Comparison of ENCODE assay signal across 7 mouse cellular contexts in genomic region chr15:82379511-82379870, GRCm38 (mm10). TPM values are rescaled to one million over a fixed set of nuclear protein-coding genes. Genes with fewer than 3 reads are reported as not detected.
A peak's percentile ranks its signal among the peaks of the same experiment; 100 is the strongest.
DNase-seq lines count a peak whose midpoint lies in the region; ATAC-seq and TF ChIP-seq lines count a peak whose summit lies in the region.

No protein-coding gene starts in this region.

- H3K4me1 ChIP-seq in testis, adult 2 months (ENCODE audit: control insufficient read depth, insufficient read depth, low read length), result peaks cover 13% of the 10 kb centered on the region
- H3K4me1 ChIP-seq in heart, postnatal 0 days (ENCODE audit: control insufficient read depth, insufficient read depth), result peaks cover 35% of the 10 kb centered on the region
- H3K4me1 ChIP-seq in liver, postnatal 0 days (ENCODE audit: insufficient read depth), result 0 out of 2 replicates have a peak, but pooled peaks cover 7% of the 10 kb centered on the region

- H3K9ac ChIP-seq in heart, postnatal 0 days (replicated peaks; ENCODE audit: low read depth, low read length), result peak overlapping the region; percentile 57
- H3K9ac ChIP-seq in liver, postnatal 0 days (replicated peaks), result peak overlapping the region; percentile 71

- no peak for DNase-seq in testis, postnatal 14 days (ENCODE audit: low spot score)
- no peak for DNase-seq in heart, postnatal 0 days (ENCODE audit: low spot score)
- DNase-seq in liver, postnatal 0 days, result peak; percentile 67
- DNase-seq in frontal cortex, adult 2 months (ENCODE audit: extremely low spot score in 1 of 2, low spot score in 1 of 2), result no peak
- DNase-seq in thymus, postnatal 10 days (ENCODE audit: low spot score in 2 of 2), result no peak
- no peak for DNase-seq in cerebellum, adult 11-12 months

- no peak for TF ChIP-seq POLR2A in testis, adult 2 months (IDR thresholded peaks at IDR 0.05; ENCODE audit: control insufficient read depth, low read depth, low read length)

- peak overlapping the region; percentile 80 for H3K4me2 ChIP-seq in heart, postnatal 0 days (ENCODE audit: low read depth, low read length)
- peak overlapping the region; percentile 67 for H3K4me2 ChIP-seq in liver, postnatal 0 days (ENCODE audit: low read depth, low read length)

- WGBS in heart, postnatal 0 days, result 25% methylated on average over 7 of the region's 7 CpGs
- 21% methylated on average over 7 of the region's 7 CpGs for WGBS in liver, postnatal 0 days (ENCODE audit: insufficient replicate concordance)

- no peak; the same call in 1 of the 2 replicates for ATAC-seq in heart, postnatal 0 days (ENCODE audit: insufficient read depth, low read depth)
- peak; percentile 87 for ATAC-seq in liver, postnatal 0 days

- no peak for TF ChIP-seq CTCF in testis, adult 2 months (IDR thresholded peaks at IDR 0.05; ENCODE audit: control insufficient read depth, insufficient read depth, insufficient replicate concordance, low read depth, low read length)
- no peak for TF ChIP-seq CTCF in heart, postnatal 0 days (IDR thresholded peaks at IDR 0.05; ENCODE audit: low read depth)
- TF ChIP-seq CTCF in liver, postnatal 0 days (IDR thresholded peaks at IDR 0.05; ENCODE audit: low read depth), result no peak

- peak overlapping the region; percentile 67 for H3K4me3 ChIP-seq in testis, adult 2 months (ENCODE audit: control insufficient read depth, low read depth, low read length)
- peak overlapping the region; percentile 58 for H3K4me3 ChIP-seq in heart, postnatal 0 days (ENCODE audit: low read depth, low read length)
- peak overlapping the region; percentile 44 for H3K4me3 ChIP-seq in liver, postnatal 0 days (ENCODE audit: low read depth, low read length)

- H3K27me3 ChIP-seq in testis, adult 2 months (ENCODE audit: control insufficient read depth, insufficient read depth, low read length), result no peaks in the 10 kb centered on the region
- no peaks in the 10 kb centered on the region for H3K27me3 ChIP-seq in heart, postnatal 0 days (ENCODE audit: control insufficient read depth, insufficient read depth, low read length)
- H3K27me3 ChIP-seq in liver, postnatal 0 days (ENCODE audit: insufficient read depth, low read length), result no peaks in the 10 kb centered on the region

- no peaks in the 10 kb centered on the region for H3K36me3 ChIP-seq in testis, adult 2 months (ENCODE audit: control insufficient read depth, insufficient read depth, low read length)
- H3K36me3 ChIP-seq in heart, postnatal 0 days (replicated peaks; ENCODE audit: control insufficient read depth, insufficient read depth, low read length), result peaks cover 8% of the 10 kb centered on the region; the same call in 1 of the 2 replicates
- 0 out of 2 replicates have a peak, but pooled peaks cover 1% of the 10 kb centered on the region for H3K36me3 ChIP-seq in liver, postnatal 0 days (replicated peaks; ENCODE audit: insufficient read depth, low read length)

- H3K27ac ChIP-seq in testis, adult 2 months (ENCODE audit: control insufficient read depth, insufficient read depth, low read depth, low read length), result peak overlapping the region; percentile 73
- H3K27ac ChIP-seq in heart, postnatal 0 days (ENCODE audit: low read depth), result peak overlapping the region; percentile 93
- peak overlapping the region; percentile 99 for H3K27ac ChIP-seq in liver, postnatal 0 days (ENCODE audit: low read depth)

- TF ChIP-seq EP300 in heart, postnatal 0 days (IDR thresholded peaks at IDR 0.05; ENCODE audit: low read depth), result no peak
- peak; percentile 67; the same call in 1 of the 2 replicates for TF ChIP-seq EP300 in liver, postnatal 0 days (IDR thresholded peaks at IDR 0.05; ENCODE audit: low read depth)

- no peaks in the 10 kb centered on the region for H3K9me3 ChIP-seq in heart, postnatal 0 days (replicated peaks; ENCODE audit: control insufficient read depth, low read length)
- no peaks in the 10 kb centered on the region for H3K9me3 ChIP-seq in liver, postnatal 0 days (ENCODE audit: low read length)

RNA-seq across cellular contexts. Expression of gene Cyp2d22, which starts 0.6 kb away (rescaled TPM):
- polyA plus RNA-seq in testis, adult 2 months (2012; rRNA removed), result 9.9 and 11.0 TPM in 2 replicates
- total RNA-seq in heart, postnatal 0 days (2014; rRNA removed; ENCODE audit: low replicate concordance), result 14.8 and 16.8 TPM in 2 replicates
- polyA plus RNA-seq in heart, postnatal 0 days (2015; fragmentation: Nextera tagmentation; extraction: Ambion mirVana), result 10.1 and 10.6 TPM in 2 replicates
- polyA plus RNA-seq in liver, postnatal 0 days (2015; fragmentation: Nextera tagmentation; extraction: Ambion mirVana), result 42.0 and 44.9 TPM in 2 replicates
- 46.2 and 52.6 TPM in 2 replicates for polyA plus RNA-seq in frontal cortex, adult 2 months (2012; rRNA removed)

RNA-seq across cellular contexts. Expression of gene Cyp2d11, which starts 14.3 kb away (rescaled TPM):
- not detected in 2 replicates for polyA plus RNA-seq in testis, adult 2 months (2012; rRNA removed)
- total RNA-seq in heart, postnatal 0 days (2014; rRNA removed; ENCODE audit: low replicate concordance), result not detected in 2 replicates
- polyA plus RNA-seq in heart, postnatal 0 days (2015; fragmentation: Nextera tagmentation; extraction: Ambion mirVana), result not detected in 2 replicates
- polyA plus RNA-seq in liver, postnatal 0 days (2015; fragmentation: Nextera tagmentation; extraction: Ambion mirVana), result 0.20 and 0.25 TPM in 2 replicates
- polyA plus RNA-seq in frontal cortex, adult 2 months (2012; rRNA removed), result not detected in 2 replicates

RNA-seq across cellular contexts. Expression of gene Ndufa6, which starts 25.4 kb away (rescaled TPM):
- 240 and 246 TPM in 2 replicates for polyA plus RNA-seq in testis, adult 2 months (2012; rRNA removed)
- total RNA-seq in heart, postnatal 0 days (2014; rRNA removed; ENCODE audit: low replicate concordance), result 397 and 531 TPM in 2 replicates
- polyA plus RNA-seq in heart, postnatal 0 days (2015; fragmentation: Nextera tagmentation; extraction: Ambion mirVana), result 1,167 and 1,291 TPM in 2 replicates
- 642 and 691 TPM in 2 replicates for polyA plus RNA-seq in liver, postnatal 0 days (2015; fragmentation: Nextera tagmentation; extraction: Ambion mirVana)
- 498 and 573 TPM in 2 replicates for polyA plus RNA-seq in frontal cortex, adult 2 months (2012; rRNA removed)

RNA-seq across cellular contexts. Expression of gene Cyp2d10, which starts 27.5 kb away (rescaled TPM):
- polyA plus RNA-seq in testis, adult 2 months (2012; rRNA removed), result 0.10 TPM in 1 of 2 replicates, not detected in the other
- 1.2 TPM in 1 of 2 replicates, not detected in the other for total RNA-seq in heart, postnatal 0 days (2014; rRNA removed; ENCODE audit: low replicate concordance)
- polyA plus RNA-seq in heart, postnatal 0 days (2015; fragmentation: Nextera tagmentation; extraction: Ambion mirVana), result not detected in 2 replicates
- 384 and 387 TPM in 2 replicates for polyA plus RNA-seq in liver, postnatal 0 days (2015; fragmentation: Nextera tagmentation; extraction: Ambion mirVana)
- not detected in 2 replicates for polyA plus RNA-seq in frontal cortex, adult 2 months (2012; rRNA removed)

RNA-seq across cellular contexts. Expression of gene Smdt1, which starts 40.7 kb away (rescaled TPM):
- 129 and 140 TPM in 2 replicates for polyA plus RNA-seq in testis, adult 2 months (2012; rRNA removed)
- total RNA-seq in heart, postnatal 0 days (2014; rRNA removed; ENCODE audit: low replicate concordance), result 342 and 440 TPM in 2 replicates
- 431 and 450 TPM in 2 replicates for polyA plus RNA-seq in heart, postnatal 0 days (2015; fragmentation: Nextera tagmentation; extraction: Ambion mirVana)
- polyA plus RNA-seq in liver, postnatal 0 days (2015; fragmentation: Nextera tagmentation; extraction: Ambion mirVana), result 145 and 151 TPM in 2 replicates
- polyA plus RNA-seq in frontal cortex, adult 2 months (2012; rRNA removed), result 288 and 325 TPM in 2 replicates
